Mouse (Mus musculus) heart, postnatal 14 days (tissue): ENCODE results near the gene Spry1. TPM values are rescaled to one million over a fixed set of nuclear protein-coding genes. Genes with fewer than 3 reads are reported as not detected.

Experiments used
- DNase-seq, 2 experiments: peaks; one replicate each; pipeline ENCODE4 v3.0.0; 2021 to 2022
- intact Hi-C: fragments of 180-260 bp; cut with DNase I; formaldehyde crosslinking; loops from one replicate; pipeline ENCODE4 v1.15.1; 2025
- total RNA-seq, 2 experiments: library from RNA; stranded (reverse); gene quantifications; 2 replicates each; pipeline ENCODE4 v1.2.3; 2021

The Spry1 gene
- total RNA-seq, 2 experiments from 2014 or later: 35.3 to 43.1 TPM

- intact Hi-C loops: loop anchor here (5.0 kb wide), 1 partner anchor 81 kb away; no protein-coding TSS in a partner anchor
- DNase-seq: peak; percentile 44 to 47
These were observed 26.8 kb downstream of the Spry1 start for GRCm38 (mm10) chr3:37666291-37667118.

- no peak for DNase-seq
- intact Hi-C loops: loop anchor here (5.0 kb wide), 1 partner anchor 80 kb away; no protein-coding TSS in a partner anchor
These were observed 27.3 kb downstream of the Spry1 start for GRCm38 (mm10) chr3:37667119-37667467.

- intact Hi-C loops: loop anchor here (5.0 kb wide), 1 partner anchor 80 kb away; no protein-coding TSS in a partner anchor
- DNase-seq: no peak
These were observed 28.0 kb downstream of the Spry1 start for GRCm38 (mm10) chr3:37667736-37668135.

GRCm38 (mm10) chr3:37668652-37669051, 28.9 kb downstream of the Spry1 start:
- no peak for DNase-seq
- intact Hi-C loops: loop anchor here (5.0 kb wide), 1 partner anchor 79 kb away; no protein-coding TSS in a partner anchor

- DNase-seq: no peak
- intact Hi-C loops: loop anchor here (5.0 kb wide), 1 partner anchor 78 kb away; no protein-coding TSS in a partner anchor
These were observed 29.4 kb downstream of the Spry1 start for GRCm38 (mm10) chr3:37669100-37669499.

DNA sequence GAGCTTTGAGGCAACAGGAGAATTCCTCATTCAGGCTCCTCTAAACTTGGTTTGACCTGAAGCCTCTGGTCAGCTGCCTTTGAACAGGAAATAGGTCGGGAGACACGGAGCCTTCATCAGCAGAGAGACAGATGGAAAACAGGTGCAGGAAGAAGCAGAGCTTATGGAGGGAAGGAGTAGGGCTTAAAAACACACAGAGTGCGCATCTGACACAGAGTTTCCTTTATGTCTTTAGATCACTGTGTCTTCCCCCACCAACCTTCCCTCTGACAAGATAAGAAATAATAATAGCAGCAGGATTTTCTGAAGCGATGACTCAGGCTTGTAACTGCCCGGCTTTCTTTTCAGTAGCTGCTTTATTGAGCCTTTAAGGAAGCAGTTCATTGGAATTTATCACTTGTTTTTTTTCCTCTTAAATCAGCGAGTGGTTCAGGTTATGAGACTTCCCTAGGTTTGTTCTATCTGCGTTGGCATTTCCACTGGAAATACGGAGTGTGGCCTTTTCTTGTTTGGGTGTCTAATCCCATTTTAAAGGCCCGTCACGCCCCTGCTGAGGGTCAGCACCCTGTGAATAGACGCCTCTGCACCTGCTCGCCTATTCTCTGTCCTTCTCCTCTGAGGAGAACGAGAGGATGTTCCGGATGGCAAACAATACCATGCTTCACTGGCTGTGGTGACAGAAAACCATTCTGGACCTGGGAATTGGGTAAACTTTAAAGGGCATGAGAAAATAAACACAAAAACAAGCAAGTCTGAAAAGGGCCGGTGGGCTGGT, 32.7 kb downstream of the Spry1 start:
- no peak for DNase-seq
- intact Hi-C loops: loop anchor here (5.0 kb wide), 1 partner anchor 50 kb away; the partner anchor contains the start of gene Gm5148

DNA sequence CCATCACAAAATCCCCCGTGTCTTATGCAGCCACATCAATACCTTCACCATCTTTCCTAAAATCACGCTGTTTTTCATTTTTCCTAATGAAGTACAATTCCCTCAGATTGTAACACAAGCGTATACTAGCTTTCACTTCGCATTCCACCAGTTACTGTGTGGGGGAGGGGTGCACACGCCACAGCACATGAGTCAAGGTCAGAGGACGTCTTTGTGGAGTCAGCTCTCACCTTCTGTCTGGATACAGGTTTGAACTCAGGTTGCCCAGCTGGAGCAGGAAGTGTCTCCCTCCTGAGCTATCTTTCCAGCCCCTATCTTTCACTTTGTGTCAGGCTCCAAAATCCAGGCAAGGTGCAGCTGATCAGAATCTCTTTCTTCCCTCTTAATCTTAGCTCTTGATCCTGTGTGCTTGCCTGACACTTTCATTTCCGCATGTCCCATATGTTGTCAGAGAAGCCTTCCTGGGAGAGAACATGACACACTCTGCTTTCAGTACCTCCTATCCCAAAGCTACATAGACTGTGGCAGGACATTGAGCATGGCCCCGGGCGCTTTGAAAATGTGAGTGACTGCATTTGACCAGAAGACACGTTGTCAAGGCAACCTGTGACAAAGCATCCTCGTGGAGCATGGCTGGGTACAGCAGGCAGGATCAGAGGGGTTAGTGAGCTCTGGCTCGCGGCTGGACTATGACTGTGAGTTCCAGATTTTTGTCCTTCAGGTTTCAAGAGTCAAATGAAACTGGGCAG, 33.9 kb downstream of the Spry1 start:
- intact Hi-C loops: loop anchor here (5.0 kb wide), 1 partner anchor 49 kb away; the partner anchor contains the start of gene Gm5148
- no peak for DNase-seq

- intact Hi-C loops: no loop called here
- DNase-seq: no peak
These were observed 35.3 kb downstream of the Spry1 start for GRCm38 (mm10) chr3:37675056-37675525.

DNA sequence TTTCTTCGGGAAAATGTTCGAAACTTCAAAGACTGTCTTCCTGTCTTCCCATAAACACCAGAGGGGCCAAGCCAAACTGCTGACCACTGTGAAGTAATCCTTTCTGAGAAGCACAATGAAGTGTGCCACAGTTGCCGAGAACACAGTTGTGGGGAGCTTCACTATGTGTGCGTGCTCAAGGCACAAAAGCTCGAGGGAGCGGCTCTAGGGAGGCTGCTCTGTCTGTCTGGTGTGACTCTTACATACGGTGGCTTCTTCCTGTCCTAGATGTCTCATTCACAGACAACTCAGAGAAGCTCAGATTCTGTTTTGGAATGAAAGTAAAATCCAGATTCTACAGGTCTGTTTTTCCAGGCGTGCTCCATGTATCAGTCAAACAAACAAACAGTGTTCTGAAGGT, 36.5 kb downstream of the Spry1 start:
- intact Hi-C loops: no loop called here
- DNase-seq: no peak

DNA sequence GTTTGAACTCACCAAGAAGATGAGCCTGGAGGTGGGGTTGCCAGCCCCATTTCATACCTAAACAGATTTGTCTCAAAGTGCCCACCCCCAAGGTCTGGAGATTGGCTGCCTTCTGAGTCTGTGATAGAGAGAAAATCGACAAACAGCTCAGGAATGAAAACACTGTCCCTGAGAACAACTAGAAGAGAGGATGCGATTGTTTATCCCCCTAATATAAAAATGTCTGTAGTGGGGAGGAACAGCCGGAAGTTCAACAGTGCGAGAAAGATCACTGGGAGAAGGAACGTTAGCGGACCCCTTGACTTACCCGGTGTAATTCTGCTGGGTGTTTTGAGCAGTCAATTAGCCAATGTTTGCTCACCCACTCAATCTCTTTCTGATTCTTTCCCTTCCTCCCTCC, 46.5 kb downstream of the Spry1 start:
- DNase-seq: no peak
- intact Hi-C loops: no loop called here

GRCm38 (mm10) chr3:37686751-37687150, 47.0 kb downstream of the Spry1 start:
- intact Hi-C loops: no loop called here
- DNase-seq: no peak

- intact Hi-C loops: no loop called here
- DNase-seq: peak; percentile 68 to 69
These were observed 47.6 kb downstream of the Spry1 start for GRCm38 (mm10) chr3:37687158-37687980.

DNA sequence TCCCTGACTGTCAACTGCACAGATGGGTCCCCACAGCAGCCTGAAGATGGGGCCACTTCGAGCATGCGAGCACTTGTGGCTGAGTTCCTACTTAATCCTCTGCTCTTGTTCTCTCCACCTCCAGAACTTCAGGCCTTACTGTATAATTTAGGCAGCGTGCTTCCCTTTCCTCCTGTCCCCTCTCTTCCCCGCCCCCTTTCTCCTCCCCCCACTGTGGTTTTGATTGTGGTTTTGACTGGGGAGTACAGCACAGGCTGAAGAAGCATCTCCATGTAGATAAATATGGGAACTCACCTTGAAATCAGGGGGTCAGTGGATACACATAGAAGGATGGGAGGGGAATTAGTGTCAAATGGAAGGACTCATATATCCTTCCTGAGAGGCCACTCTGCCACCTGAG, 53.2 kb downstream of the Spry1 start:
- DNase-seq: no peak
- intact Hi-C loops: no loop called here

DNA sequence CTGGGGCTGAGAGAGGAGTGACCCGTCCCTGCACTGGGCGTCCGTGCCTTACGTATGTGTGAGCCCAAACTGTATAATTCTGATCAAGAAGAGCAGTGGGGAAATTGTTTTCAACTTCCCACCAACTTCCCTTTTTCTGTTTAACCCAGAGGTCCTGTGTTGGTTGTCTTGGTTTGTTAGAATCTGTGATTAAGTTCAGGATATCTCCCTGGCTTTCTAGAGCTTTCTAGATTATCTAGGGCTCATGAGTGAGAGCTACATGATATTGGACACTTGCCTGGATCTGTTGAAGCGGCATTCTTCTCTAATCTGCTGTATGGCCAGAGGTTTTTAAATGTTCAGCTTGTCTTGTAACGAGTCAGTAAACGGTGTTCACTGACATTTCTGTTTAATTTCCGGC, 53.8 kb downstream of the Spry1 start:
- intact Hi-C loops: no loop called here
- DNase-seq: no peak

Other genes with a start within 250 kb of the Spry1 start
- 10 to 100 TPM; 15.6 to 18.3 TPM for gene Spata5, start 220.1 kb upstream of the Spry1 start, total RNA-seq
- 10 to 100 TPM; 27.2 to 30.8 TPM for gene Nudt6, start 219.7 kb upstream of the Spry1 start, total RNA-seq
- gene Gm5148, start 84.5 kb downstream of the Spry1 start, total RNA-seq: not detected